Mouse (Mus musculus): ENCODE results near the gene Col20a1.
A peak's percentile ranks its signal among the peaks of the same experiment; 100 is the strongest.

The Col20a1 gene

GRCm38 (mm10) chr2:180986449-180986848, at the start of gene Col20a1:
Gene Col20a1 (plus strand): TSS chr2:180986535.
- DNase-seq (ENCODE audit: low read depth, low spot score): no peak

- DNase-seq (ENCODE audit: low read depth, low spot score): no peak
Measured at GRCm38 (mm10) chr2:180940187-180940586, 46.1 kb upstream of the Col20a1 start.

- no peak for DNase-seq (ENCODE audit: low read depth, low spot score)
Measured at GRCm38 (mm10) chr2:180941869-180942268, 44.5 kb upstream of the Col20a1 start.

DNA sequence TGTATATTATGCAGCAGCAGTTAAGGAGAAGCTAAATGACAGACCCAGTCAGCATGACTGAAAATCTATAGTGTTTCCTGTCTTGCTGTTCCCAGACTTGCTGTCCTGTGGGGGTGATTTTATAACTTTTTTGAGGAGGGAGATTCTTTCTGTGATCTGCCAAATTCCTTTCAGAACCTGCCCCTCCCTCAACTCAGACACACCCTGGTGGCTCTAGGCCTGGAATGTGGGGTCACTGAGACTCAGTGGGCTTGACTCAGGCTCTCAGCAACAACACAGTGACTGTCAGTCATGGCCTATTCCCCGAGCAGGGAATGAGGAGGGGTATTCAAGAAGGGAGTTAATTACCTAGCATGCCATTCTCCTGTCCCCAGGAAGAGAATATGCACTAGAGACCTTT, 36.4 kb upstream of the Col20a1 start:
- DNase-seq (ENCODE audit: low read depth, low spot score): peak; percentile 79

- peak; percentile 57 for DNase-seq (ENCODE audit: low read depth, low spot score)
Measured at GRCm38 (mm10) chr2:180952731-180953171, 33.6 kb upstream of the Col20a1 start.

DNA sequence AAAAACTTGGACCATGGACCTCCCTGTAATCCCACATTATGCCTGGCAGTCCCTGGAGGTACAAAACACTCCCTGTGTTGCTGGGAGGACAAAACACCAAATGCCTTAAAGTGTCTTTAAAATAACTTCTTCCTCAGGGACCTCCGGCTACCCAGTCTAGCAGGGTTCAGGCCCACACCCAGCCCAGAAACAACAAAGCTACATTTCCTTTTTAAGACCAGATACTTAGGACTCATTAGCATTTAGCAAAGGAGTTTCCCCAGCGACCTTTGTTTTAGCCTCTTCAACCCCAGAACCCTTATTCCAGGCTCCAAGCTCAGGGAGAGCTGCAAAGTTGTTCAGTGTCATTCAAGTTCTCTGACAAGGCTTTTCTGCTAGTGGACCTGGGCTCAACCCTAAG, 32.7 kb upstream of the Col20a1 start:
- DNase-seq (ENCODE audit: low read depth, low spot score): peak; percentile 79

- DNase-seq (ENCODE audit: low read depth, low spot score): peak; percentile 95
Measured at GRCm38 (mm10) chr2:180954061-180955047, 32.0 kb upstream of the Col20a1 start, which contains the start of gene Nkain4. Gene Nkain4 (minus strand): TSS chr2:180954699.

DNA sequence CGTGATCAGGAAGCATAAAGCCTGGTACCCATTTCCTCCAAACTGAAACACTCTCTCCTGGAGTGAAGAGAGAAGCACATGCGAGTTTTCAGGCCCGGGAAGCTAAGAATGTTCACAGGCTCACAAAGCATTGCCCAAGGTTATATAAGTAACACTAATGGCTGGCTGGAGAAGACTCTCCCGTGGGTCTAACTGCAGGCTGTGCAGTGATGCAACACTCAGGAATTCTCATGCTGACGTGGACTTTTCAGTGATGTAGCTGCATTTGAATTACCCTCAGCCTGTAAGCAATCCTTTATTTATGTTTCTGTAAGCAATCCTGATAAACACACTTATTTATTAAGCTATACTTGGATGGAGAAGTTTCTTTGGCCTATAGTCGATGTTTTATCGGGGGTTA, 26.7 kb upstream of the Col20a1 start:
- DNase-seq (ENCODE audit: low read depth, low spot score): no peak

- no peak for DNase-seq (ENCODE audit: low read depth, low spot score)
Measured at GRCm38 (mm10) chr2:180960187-180960586, 26.1 kb upstream of the Col20a1 start.

GRCm38 (mm10) chr2:180962616-180963308, 23.6 kb upstream of the Col20a1 start:
- DNase-seq (ENCODE audit: low read depth, low spot score): no peak

GRCm38 (mm10) chr2:180963956-180964355, 22.4 kb upstream of the Col20a1 start:
- DNase-seq (ENCODE audit: low read depth, low spot score): peak; percentile 85

DNA sequence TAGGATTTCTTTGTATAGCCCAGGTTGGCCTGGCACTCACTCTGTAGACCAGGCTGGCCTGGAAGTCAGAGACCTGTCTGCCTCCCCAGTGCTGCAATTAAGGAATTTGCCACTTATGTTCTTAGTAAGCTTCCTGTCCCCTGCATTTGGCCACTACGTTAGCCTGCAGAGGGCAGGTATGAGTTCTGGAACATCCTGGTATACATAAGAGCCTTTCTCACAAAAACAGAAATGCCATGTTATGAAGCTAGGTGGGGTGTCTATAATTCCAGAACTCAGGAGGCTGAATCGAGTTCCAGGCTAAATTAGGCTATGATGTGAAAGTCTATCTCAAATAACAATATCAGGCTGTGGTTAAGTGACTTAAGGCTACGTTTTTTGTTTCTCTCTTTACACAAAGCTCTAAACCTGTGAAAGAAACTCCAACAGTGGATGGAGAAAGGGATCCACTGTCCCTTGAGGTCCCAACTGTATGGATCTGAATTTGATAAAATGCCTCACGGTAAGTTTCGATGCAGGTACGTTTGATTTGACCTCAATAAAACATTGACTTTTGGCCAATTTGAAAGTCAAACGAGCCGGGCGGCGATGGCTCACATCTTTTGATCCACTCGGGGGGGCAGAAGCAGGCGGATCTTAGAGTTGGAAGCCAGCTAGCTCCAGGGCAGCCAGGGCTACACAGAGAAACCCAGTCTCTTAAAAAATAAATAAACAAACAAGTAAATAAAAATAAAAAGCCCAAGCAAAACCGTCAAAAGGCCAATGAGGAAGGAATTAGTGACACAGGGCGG, 20.0 kb upstream of the Col20a1 start:
- DNase-seq (ENCODE audit: low read depth, low spot score): no peak

- DNase-seq (ENCODE audit: low read depth, low spot score): peak; percentile 87
Measured at GRCm38 (mm10) chr2:180967010-180967763, 19.1 kb upstream of the Col20a1 start, which contains the start of gene Arfgap1. Gene Arfgap1 (plus strand): TSS chr2:180967225.

GRCm38 (mm10) chr2:180981133-180981532, 5.2 kb upstream of the Col20a1 start:
- no peak for DNase-seq (ENCODE audit: low read depth, low spot score)

DNA sequence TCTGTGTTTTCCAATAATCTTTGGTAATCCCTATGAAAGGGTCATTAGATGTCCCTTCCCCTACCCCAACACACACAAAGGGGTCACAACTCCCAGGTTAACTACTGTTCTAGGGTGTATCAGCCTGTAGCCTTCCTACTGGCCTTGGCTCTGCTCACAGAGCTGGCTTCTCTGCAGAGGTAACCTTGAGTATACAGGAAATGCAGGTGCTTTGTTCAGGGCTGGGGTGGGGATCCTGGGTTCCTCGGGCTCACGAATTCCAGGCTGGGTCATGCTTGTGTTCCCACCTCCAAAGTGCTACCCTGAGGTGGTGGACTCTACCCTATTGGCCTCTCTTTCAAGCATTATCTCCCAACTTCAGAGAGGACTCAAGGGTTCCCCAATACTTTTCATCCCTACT, 700 bp upstream of the Col20a1 start:
- DNase-seq (ENCODE audit: low read depth, low spot score): peak; percentile 68

DNA sequence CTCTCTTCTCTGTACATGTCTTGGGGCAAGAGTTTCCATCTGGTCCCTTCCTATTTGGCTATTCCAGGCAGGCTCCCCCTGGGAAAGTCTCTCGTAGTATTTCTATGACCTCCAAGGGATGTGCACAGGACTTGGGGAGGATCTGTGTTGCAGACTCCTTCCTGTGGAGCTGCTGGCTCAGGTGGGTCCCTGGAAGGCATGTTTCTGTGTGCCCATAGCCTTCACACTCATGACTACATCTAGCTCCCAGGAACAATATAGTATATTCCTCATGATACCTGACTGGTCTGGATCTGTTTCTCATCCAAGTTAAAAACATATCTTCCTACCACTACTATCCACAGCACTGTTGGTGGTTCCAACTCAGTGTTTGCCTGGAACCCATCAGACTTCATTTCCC, 666 bp downstream of the Col20a1 start:
- DNase-seq (ENCODE audit: low read depth, low spot score): no peak

DNA sequence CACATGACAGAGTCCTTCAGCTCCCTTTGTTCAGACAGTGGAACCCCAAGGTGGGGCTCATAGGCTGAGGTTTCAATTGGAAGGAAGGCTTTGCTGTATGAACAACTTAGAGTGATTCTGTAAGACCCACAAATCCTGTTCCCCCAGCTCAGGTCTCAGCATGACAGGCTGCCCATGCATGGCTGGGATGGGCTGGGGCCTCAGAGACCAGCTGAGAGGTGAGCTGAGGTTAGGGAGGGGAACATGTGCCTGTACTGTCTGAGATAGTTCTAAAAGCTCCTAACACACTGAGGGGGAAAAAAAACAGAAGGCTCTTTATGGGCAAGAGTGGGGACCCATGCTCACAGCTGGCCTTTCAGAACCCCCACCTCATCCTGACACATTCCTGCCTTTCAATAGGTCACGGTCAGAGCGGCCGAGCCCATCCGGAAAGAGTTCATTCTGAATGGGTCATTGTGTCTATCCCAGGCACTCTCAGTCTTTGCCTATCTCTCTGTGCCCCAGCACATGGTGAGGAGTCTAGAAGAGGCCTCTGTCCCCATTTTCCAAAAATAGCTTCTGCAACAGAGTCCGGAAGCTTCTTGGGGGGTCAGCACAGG, 1.2 kb downstream of the Col20a1 start:
- peak; percentile 25 for DNase-seq (ENCODE audit: low read depth, low spot score)

DNA sequence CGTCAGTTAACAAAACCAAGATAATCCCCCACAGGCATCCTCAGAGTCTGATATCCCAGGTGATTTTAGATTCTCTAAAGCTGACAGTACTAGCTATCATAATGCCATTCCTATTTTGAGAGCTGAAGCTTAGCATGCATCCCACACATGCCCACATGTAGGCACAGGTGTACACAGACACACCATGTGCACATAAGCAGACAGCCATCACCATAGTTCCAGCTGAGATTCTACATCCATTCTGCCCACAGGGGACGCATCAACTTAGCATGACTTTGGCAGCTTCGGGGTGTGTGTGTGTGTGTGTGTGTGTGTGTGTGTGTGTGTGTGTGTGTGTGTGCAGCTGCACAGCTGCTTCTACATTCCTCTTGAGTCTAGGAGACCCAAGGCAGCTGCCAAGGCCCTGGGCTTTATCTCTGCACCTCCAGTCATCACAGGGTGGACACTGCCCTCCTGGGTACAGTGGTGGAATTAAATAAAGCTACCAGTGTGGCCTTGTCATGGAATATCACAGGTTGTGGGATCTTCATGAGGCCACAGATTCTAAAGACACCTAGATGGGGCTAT, 2.1 kb downstream of the Col20a1 start:
- no peak for DNase-seq (ENCODE audit: low read depth, low spot score)

GRCm38 (mm10) chr2:180988948-180989347, 2.6 kb downstream of the Col20a1 start:
- no peak for DNase-seq (ENCODE audit: low read depth, low spot score)

DNA sequence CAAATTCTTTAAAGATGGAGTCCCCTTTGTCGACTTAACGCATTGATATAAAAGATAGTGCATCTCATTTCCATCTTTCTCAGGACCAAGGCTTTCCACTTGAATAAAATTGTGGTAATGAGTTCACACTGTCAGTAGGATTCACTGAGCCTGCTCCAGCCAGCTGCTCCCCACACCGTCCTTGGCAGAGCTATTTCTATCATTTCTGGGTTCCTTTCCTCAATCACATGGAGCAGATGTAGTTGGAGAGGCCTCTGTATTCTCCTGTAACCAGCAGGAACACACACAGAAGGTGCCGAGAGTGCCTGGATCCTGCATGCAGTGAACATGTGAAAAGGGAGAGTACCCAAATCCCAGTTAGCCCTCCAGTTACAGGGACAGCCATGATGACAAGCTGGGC, 4.0 kb downstream of the Col20a1 start:
- DNase-seq (ENCODE audit: low read depth, low spot score): no peak

Measured in R1 (cell line).